ENCODE assay signal across 8 mouse cellular contexts in the genomic region with DNA sequence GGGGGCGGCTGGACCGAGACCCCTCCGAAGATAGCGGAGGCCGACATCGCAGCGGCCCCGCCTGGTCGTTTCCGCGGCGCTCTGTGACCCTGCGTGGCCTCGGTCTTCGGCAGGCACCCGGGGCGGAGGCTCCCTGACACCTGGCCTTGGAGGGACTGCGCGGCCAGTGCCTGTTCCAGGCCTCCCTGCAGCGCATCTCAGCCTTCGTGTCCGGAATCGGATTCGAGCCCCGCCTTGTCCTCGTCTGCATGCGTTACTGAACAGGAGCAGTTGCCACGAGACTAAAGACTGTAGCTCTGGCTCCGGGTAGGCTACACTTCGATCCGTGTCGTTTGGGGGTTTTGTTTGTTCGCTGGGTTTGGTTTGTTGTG. TPM values are rescaled to one million over a fixed set of nuclear protein-coding genes. Genes with fewer than 3 reads are reported as not detected.
DNase-seq lines count a peak whose midpoint lies in the region; ATAC-seq and TF ChIP-seq lines count a peak whose summit lies in the region.

No protein-coding gene starts in this region.

- 1% methylated on average over 33 of the region's 33 CpGs for WGBS in heart, adult 2 months
- under 1% methylated on average over 30 of the region's 33 CpGs for WGBS in forebrain, embryonic 13.5 days
- WGBS in liver, embryonic 13.5 days (ENCODE audit: insufficient replicate concordance), result under 1% methylated on average over 33 of the region's 33 CpGs
- under 1% methylated on average over 33 of the region's 33 CpGs for WGBS in stomach, embryonic 15.5 days

- H3K36me3 ChIP-seq in heart, adult 2 months (ENCODE audit: control insufficient read depth, insufficient read depth, low read length), result no peaks in the 10 kb centered on the region
- H3K36me3 ChIP-seq in CH12.LX (replicated peaks in 1 of 2; ENCODE audit: control insufficient read depth in 1 of 2, insufficient read depth in 1 of 2, low read length in 1 of 2), result peaks cover 20 to 52% of the 10 kb centered on the region in 2 experiments
- H3K36me3 ChIP-seq in forebrain, embryonic 13.5 days (ENCODE audit: poor library complexity, severe bottlenecking), result peaks cover 31% of the 10 kb centered on the region
- peaks cover 36% of the 10 kb centered on the region for H3K36me3 ChIP-seq in liver, embryonic 13.5 days
- peaks cover 14% of the 10 kb centered on the region for H3K36me3 ChIP-seq in stomach, embryonic 15.5 days

- dilution Hi-C loops in CH12.LX (cut with MboI; ENCODE audit: extremely low pct_ligation_motif_present, extremely low pct_unique_long_range_greater_than_20kb, low sequenced_read_pairs), result no loop called here

- H3K27me3 ChIP-seq in heart, adult 2 months (ENCODE audit: control insufficient read depth, insufficient read depth, low read length), result no peaks in the 10 kb centered on the region
- H3K27me3 ChIP-seq in CH12.LX (replicated peaks), result no peaks in the 10 kb centered on the region
- no peaks in the 10 kb centered on the region for H3K27me3 ChIP-seq in forebrain, embryonic 13.5 days
- H3K27me3 ChIP-seq in liver, embryonic 13.5 days, result no peaks in the 10 kb centered on the region
- no peaks in the 10 kb centered on the region for H3K27me3 ChIP-seq in stomach, embryonic 15.5 days (replicated peaks)

- TF ChIP-seq POLR2A in heart, adult 2 months (IDR thresholded peaks at IDR 0.05; ENCODE audit: insufficient read depth, low read depth, low read length), result no peak
- TF ChIP-seq POLR2A in CH12.LX (IDR thresholded peaks at IDR 0.05; ENCODE audit: low read depth, low read length), result no peak

- TF ChIP-seq CTCF in heart, adult 2 months (IDR thresholded peaks at IDR 0.05), result no peak
- no peak for TF ChIP-seq CTCF in CH12.LX (conservative IDR thresholded peaks at IDR 0.05 in 1 of 2, IDR thresholded peaks at IDR 0.05 in 1 of 2; ENCODE audit: low read depth in 2 of 2, low read length in 2 of 2)

- ATAC-seq in forebrain, embryonic 13.5 days, result peak; percentile 57
- ATAC-seq in liver, embryonic 13.5 days (ENCODE audit: low read depth), result peak; percentile 76
- ATAC-seq in stomach, embryonic 15.5 days (ENCODE audit: insufficient read depth, low FRiP score, low read depth), result no peak

- H3K4me3 ChIP-seq in heart, adult 2 months, result peak overlapping the region; percentile 87
- peak overlapping the region; percentile 79 to 90 (median 85) for H3K4me3 ChIP-seq in CH12.LX (replicated peaks in 1 of 3; ENCODE audit: low read depth in 2 of 3, low read length in 2 of 3, poor library complexity in 1 of 3)
- peak overlapping the region; percentile 92 for H3K4me3 ChIP-seq in forebrain, embryonic 13.5 days
- H3K4me3 ChIP-seq in liver, embryonic 13.5 days (replicated peaks), result peak overlapping the region; percentile 82
- peak overlapping the region; percentile 98 for H3K4me3 ChIP-seq in stomach, embryonic 15.5 days (replicated peaks)

- no peak for TF ChIP-seq EP300 in heart, adult 2 months (IDR thresholded peaks at IDR 0.05; ENCODE audit: insufficient read depth, low read depth, low read length)
- TF ChIP-seq EP300 in CH12.LX (IDR thresholded peaks at IDR 0.05; ENCODE audit: low read length), result no peak

- TF ChIP-seq RAD21 in CH12.LX (IDR thresholded peaks at IDR 0.05; ENCODE audit: low read depth, low read length), result no peak

- peaks cover 3% of the 10 kb centered on the region for H3K79me2 ChIP-seq in heart, adult 2 months (replicated peaks; ENCODE audit: control insufficient read depth, insufficient read depth, low read length)
- H3K79me2 ChIP-seq in CH12.LX (replicated peaks; ENCODE audit: control insufficient read depth, extremely low read depth, insufficient read depth, poor library complexity, severe bottlenecking), result peaks cover 4% of the 10 kb centered on the region

- in situ Hi-C loops in CH12.LX (cut with MboI; ENCODE audit: low pct_ligation_motif_present, low pct_unique_long_range_greater_than_20kb, low sequenced_read_pairs), result no loop called here

- H3K27ac ChIP-seq in heart, adult 2 months, result peak overlapping the region; percentile 81
- H3K27ac ChIP-seq in CH12.LX (ENCODE audit: insufficient read depth, low read depth), result no peak overlapping the region
- H3K27ac ChIP-seq in forebrain, embryonic 13.5 days, result peak overlapping the region; percentile 69
- peak overlapping the region; percentile 63; the same call in 1 of the 2 replicates for H3K27ac ChIP-seq in liver, embryonic 13.5 days
- 0 out of 2 replicates have a peak overlapping the region, but pooled peaks have one; percentile 51 for H3K27ac ChIP-seq in stomach, embryonic 15.5 days

- intact Hi-C loops in heart, adult 2 months (cut with DNase I), result loop anchor here (1.0 to 2.0 kb wide), 2 partner anchors 18 to 37 kb away; a partner anchor contains a TSS

- H3K4me1 ChIP-seq in heart, adult 2 months (ENCODE audit: control insufficient read depth, insufficient read depth, low read length), result peaks cover 3% of the 10 kb centered on the region
- peaks cover 7 to 27% of the 10 kb centered on the region in 2 experiments; a peak in 3 of 4 replicates for H3K4me1 ChIP-seq in CH12.LX (ENCODE audit: control insufficient read depth in 1 of 2, insufficient read depth in 2 of 2)
- H3K4me1 ChIP-seq in forebrain, embryonic 13.5 days, result peaks cover 28% of the 10 kb centered on the region
- H3K4me1 ChIP-seq in liver, embryonic 13.5 days (replicated peaks), result peaks cover 42% of the 10 kb centered on the region
- peaks cover 13% of the 10 kb centered on the region for H3K4me1 ChIP-seq in stomach, embryonic 15.5 days

- peak overlapping the region; percentile 97; the same call in 1 of the 2 replicates for H3K4me2 ChIP-seq in CH12.LX (ENCODE audit: insufficient read depth, low read depth, poor library complexity, severe bottlenecking)
- H3K4me2 ChIP-seq in forebrain, embryonic 13.5 days, result peak overlapping the region; percentile 97
- H3K4me2 ChIP-seq in liver, embryonic 13.5 days, result peak overlapping the region; percentile 84
- H3K4me2 ChIP-seq in stomach, embryonic 15.5 days, result peak overlapping the region; percentile 94

- no peak for DNase-seq in heart, adult 2 months
- DNase-seq in heart, postnatal 4 days, result no peak
- DNase-seq in CH12.LX (ENCODE audit: extremely low read depth), result peak; percentile 21
- DNase-seq in liver, embryonic 13.5 days, result no peak
- DNase-seq in ovary, postnatal 10 days (ENCODE audit: low spot score), result no peak
- no peak for DNase-seq in frontal cortex, postnatal 25 days (ENCODE audit: low spot score in 2 of 2)

- peak overlapping the region; percentile 87 for H3K9ac ChIP-seq in heart, adult 2 months (ENCODE audit: low read depth, low read length)
- peak overlapping the region; percentile 77 for H3K9ac ChIP-seq in CH12.LX (ENCODE audit: insufficient read depth, low read depth)
- H3K9ac ChIP-seq in forebrain, embryonic 13.5 days, result peak overlapping the region; percentile 90
- H3K9ac ChIP-seq in liver, embryonic 13.5 days, result peak overlapping the region; percentile 89
- peak overlapping the region; percentile 85 for H3K9ac ChIP-seq in stomach, embryonic 15.5 days

- no peaks in the 10 kb centered on the region for H3K9me3 ChIP-seq in CH12.LX (replicated peaks; ENCODE audit: low read length)
- no peaks in the 10 kb centered on the region for H3K9me3 ChIP-seq in forebrain, embryonic 13.5 days (replicated peaks)
- no peaks in the 10 kb centered on the region for H3K9me3 ChIP-seq in liver, embryonic 13.5 days (replicated peaks)
- no peaks in the 10 kb centered on the region for H3K9me3 ChIP-seq in stomach, embryonic 15.5 days

RNA-seq across cellular contexts. Expression of a gene that starts 0.3 kb away (rescaled TPM):
- 10 to 100 TPM; 28.1 to 31.5 TPM for total RNA-seq in heart, adult 2 months (2021)
- polyA plus RNA-seq in heart, adult 2 months (2012; rRNA removed), result 19.6 and 20.1 TPM in 2 replicates
- 10 to 100 TPM; 24.1 to 26.4 TPM for total RNA-seq in heart, postnatal 4 days (2021)
- total RNA-seq in CH12.LX (2012; rRNA removed) (7.0 and 8.7 TPM in 2 replicates), CH12.LX (2014; rRNA removed) (4.1 and 4.6 TPM in 2 replicates)
- 10.6 and 10.9 TPM in 2 replicates for polyA plus RNA-seq in CH12.LX (2012; ENCODE audit: insufficient read length, low read depth)
- 19.9 and 20.4 TPM in 2 replicates for polyA plus RNA-seq in forebrain, embryonic 13.5 days (2015; fragmentation: Nextera tagmentation; extraction: Ambion mirVana)
- polyA plus RNA-seq in liver, embryonic 13.5 days (2015; fragmentation: Nextera tagmentation; extraction: Ambion mirVana), result 6.3 and 8.7 TPM in 2 replicates
- polyA plus RNA-seq in stomach, embryonic 15.5 days (2015; fragmentation: Nextera tagmentation; extraction: Ambion mirVana), result 14.1 and 15.8 TPM in 2 replicates

RNA-seq across cellular contexts. Expression of a gene that starts 0.4 kb away (rescaled TPM):
- total RNA-seq in heart, adult 2 months (2021), result 1 to 10 TPM; 2.7 to 3.0 TPM
- polyA plus RNA-seq in heart, adult 2 months (2012; rRNA removed), result 5.3 and 7.7 TPM in 2 replicates
- 1 to 10 TPM; 5.8 to 6.2 TPM for total RNA-seq in heart, postnatal 4 days (2021)
- total RNA-seq in CH12.LX (2012; rRNA removed), result 12.6 and 16.2 TPM in 2 replicates
- 18.2 and 21.4 TPM in 2 replicates for total RNA-seq in CH12.LX (2014; rRNA removed)
- 10.7 and 11.9 TPM in 2 replicates for polyA plus RNA-seq in CH12.LX (2012; ENCODE audit: insufficient read length, low read depth)
- 12.4 and 12.7 TPM in 2 replicates for polyA plus RNA-seq in forebrain, embryonic 13.5 days (2015; fragmentation: Nextera tagmentation; extraction: Ambion mirVana)
- polyA plus RNA-seq in liver, embryonic 13.5 days (2015; fragmentation: Nextera tagmentation; extraction: Ambion mirVana), result 11.0 and 11.1 TPM in 2 replicates
- polyA plus RNA-seq in stomach, embryonic 15.5 days (2015; fragmentation: Nextera tagmentation; extraction: Ambion mirVana), result 11.5 and 13.8 TPM in 2 replicates

RNA-seq across cellular contexts. Expression of a gene that starts 18.2 kb away (rescaled TPM):
- 10 to 100 TPM; 14.1 to 16.2 TPM for total RNA-seq in heart, adult 2 months (2021)
- 15.5 and 21.1 TPM in 2 replicates for polyA plus RNA-seq in heart, adult 2 months (2012; rRNA removed)
- total RNA-seq in heart, postnatal 4 days (2021), result 10 to 100 TPM; 17.1 to 18.5 TPM
- total RNA-seq in CH12.LX (2012; rRNA removed) (41.8 and 42.3 TPM in 2 replicates), CH12.LX (2014; rRNA removed) (46.5 and 48.9 TPM in 2 replicates)
- 26.2 and 26.8 TPM in 2 replicates for polyA plus RNA-seq in CH12.LX (2012; ENCODE audit: insufficient read length, low read depth)
- polyA plus RNA-seq in forebrain, embryonic 13.5 days (2015; fragmentation: Nextera tagmentation; extraction: Ambion mirVana), result 82.9 and 86.8 TPM in 2 replicates
- polyA plus RNA-seq in liver, embryonic 13.5 days (2015; fragmentation: Nextera tagmentation; extraction: Ambion mirVana), result 67.8 and 70.3 TPM in 2 replicates
- 71.8 and 72.4 TPM in 2 replicates for polyA plus RNA-seq in stomach, embryonic 15.5 days (2015; fragmentation: Nextera tagmentation; extraction: Ambion mirVana)

RNA-seq across cellular contexts. Expression of a gene that starts 36.3 kb away (rescaled TPM):
- 10 to 100 TPM; 28.6 to 28.7 TPM for total RNA-seq in heart, adult 2 months (2021)
- polyA plus RNA-seq in heart, adult 2 months (2012; rRNA removed), result 29.7 and 35.6 TPM in 2 replicates
- 10 to 100 TPM; 45.8 to 46.7 TPM for total RNA-seq in heart, postnatal 4 days (2021)
- total RNA-seq in CH12.LX (2012; rRNA removed), result 35.0 and 40.1 TPM in 2 replicates
- 16.3 and 16.7 TPM in 2 replicates for total RNA-seq in CH12.LX (2014; rRNA removed)
- polyA plus RNA-seq in CH12.LX (2012; ENCODE audit: insufficient read length, low read depth), result 96.6 and 98.0 TPM in 2 replicates
- polyA plus RNA-seq in forebrain, embryonic 13.5 days (2015; fragmentation: Nextera tagmentation; extraction: Ambion mirVana), result 20.3 and 20.9 TPM in 2 replicates
- polyA plus RNA-seq in liver, embryonic 13.5 days (2015; fragmentation: Nextera tagmentation; extraction: Ambion mirVana), result 19.1 and 20.3 TPM in 2 replicates
- 20.9 and 23.5 TPM in 2 replicates for polyA plus RNA-seq in stomach, embryonic 15.5 days (2015; fragmentation: Nextera tagmentation; extraction: Ambion mirVana)

RNA-seq across cellular contexts. Expression of a gene that starts 50.8 kb away (rescaled TPM):
- 1 to 10 TPM; 5.7 to 7.8 TPM for total RNA-seq in heart, adult 2 months (2021)
- polyA plus RNA-seq in heart, adult 2 months (2012; rRNA removed), result 24.7 and 29.2 TPM in 2 replicates
- 10 to 100 TPM; 11.7 to 14.8 TPM for total RNA-seq in heart, postnatal 4 days (2021)
- 1.7 and 2.3 TPM in 2 replicates for total RNA-seq in CH12.LX (2012; rRNA removed)
- total RNA-seq in CH12.LX (2014; rRNA removed), result not detected in 2 replicates
- 0.15 and 0.16 TPM in 2 replicates for polyA plus RNA-seq in CH12.LX (2012; ENCODE audit: insufficient read length, low read depth)
- 2.2 TPM in 2 replicates for polyA plus RNA-seq in forebrain, embryonic 13.5 days (2015; fragmentation: Nextera tagmentation; extraction: Ambion mirVana)
- 327 and 398 TPM in 2 replicates for polyA plus RNA-seq in liver, embryonic 13.5 days (2015; fragmentation: Nextera tagmentation; extraction: Ambion mirVana)
- 62.3 and 73.8 TPM in 2 replicates for polyA plus RNA-seq in stomach, embryonic 15.5 days (2015; fragmentation: Nextera tagmentation; extraction: Ambion mirVana)
